Mouse (Mus musculus) liver, postnatal 0 days (tissue): ENCODE results near the gene Gja1. TPM values are rescaled to one million over a fixed set of nuclear protein-coding genes. Genes with fewer than 3 reads are reported as not detected.

Experiments used
- ATAC-seq: fragments of 200-750 bp; cut with Nextera tagmentation; 2 replicates; pipeline ENCODE4 v1.8.0; 2017; ENCODE audit warnings: mild to moderate bottlenecking, moderate library complexity
- DNase-seq: peaks from one replicate; pipeline ENCODE4 v3.0.0-alpha.2; 2016
- H3K27ac ChIP-seq: fragments of 300-500 bp; sonication (generic); 2 replicates; pipeline ENCODE4 v1.5.1; 2014; ENCODE audit warnings: antibody characterized with exemption, moderate library complexity, mild to moderate bottlenecking, low read depth
- H3K27me3 ChIP-seq: fragments of 300-500 bp; sonication (generic); 2 replicates; pipeline ENCODE4 v1.6.1; 2014; ENCODE audit warnings: low read length, control low read depth, mixed read lengths; ENCODE audit not compliant: insufficient read depth
- H3K36me3 ChIP-seq: fragments of 300-500 bp; sonication (generic); replicated peaks from 2 replicates; pipeline ENCODE4 v1.6.1; 2014; ENCODE audit warnings: mild to moderate bottlenecking, control low read depth, low read length, moderate library complexity, mixed read lengths; ENCODE audit not compliant: insufficient read depth
- H3K4me1 ChIP-seq: fragments of 300-500 bp; sonication (generic); 2 replicates; pipeline ENCODE4 v1.6.1; 2014; ENCODE audit warnings: antibody characterized with exemption, mild to moderate bottlenecking, control low read depth; ENCODE audit not compliant: insufficient read depth
- H3K4me2 ChIP-seq: fragments of 300-500 bp; sonication (generic); 2 replicates; pipeline ENCODE4 v1.6.1; 2014; ENCODE audit warnings: low read depth, mild to moderate bottlenecking, low read length, moderate library complexity, mixed read lengths
- H3K4me3 ChIP-seq: fragments of 300-500 bp; sonication (generic); 2 replicates; pipeline ENCODE4 v1.5.1; 2014; ENCODE audit warnings: low read depth, low read length
- H3K9ac ChIP-seq: fragments of 300-500 bp; sonication (generic); replicated peaks from 2 replicates; pipeline ENCODE4 v1.6.1; 2014; ENCODE audit warnings: mild to moderate bottlenecking, moderate library complexity
- H3K9me3 ChIP-seq: fragments of 300-500 bp; sonication (generic); 2 replicates; pipeline ENCODE4 v1.6.1; 2016; ENCODE audit warnings: mild to moderate bottlenecking, control low read depth, low read length, mixed read lengths
- CTCF ChIP-seq: sonication (generic); IDR thresholded peaks from 2 replicates; pipeline ENCODE4 v1.5.1; 2016; ENCODE audit warnings: antibody characterized with exemption, low read depth
- EP300 ChIP-seq: IDR thresholded peaks from 2 replicates; pipeline ENCODE4 v1.6.1; 2016; ENCODE audit warnings: antibody characterized with exemption, low read depth, mild to moderate bottlenecking
- WGBS: fragments of 180-500 bp; shearing (Covaris S2); extraction: QIAGEN DNeasy Blood & Tissue Kit; methylation state at CpG from one replicate; pipeline ENCODE4 v1.1.7; 2014; ENCODE audit not compliant: insufficient replicate concordance; 5-methylcytosine and 5-hydroxymethylcytosine counted together
- polyA plus RNA-seq: library from polyadenylated mRNA; unstranded; fragments of >200 nt; fragmentation: Nextera tagmentation; extraction: Ambion mirVana; gene quantifications from 2 replicates; pipeline ENCODE4 v1.2.1, GENCODE M21; 2015

Gja1 gene
- polyA plus RNA-seq, 1 experiment from 2014 or later = 4.6 TPM

- ATAC-seq = no peak
- peaks cover 4% of the 10 kb centered on the region for H3K4me1 ChIP-seq
- TF ChIP-seq CTCF (no peak), EP300 (no peak)
- H3K9me3 ChIP-seq = no peaks in the 10 kb centered on the region
- H3K27me3 ChIP-seq = peaks cover 21% of the 10 kb centered on the region
- WGBS = 56% methylated on average over 9 of the region's 9 CpGs
- DNase-seq = no peak
- no peaks in the 10 kb centered on the region for H3K36me3 ChIP-seq
- H3K9ac ChIP-seq = no peak overlapping the region
- no peak overlapping the region for H3K27ac ChIP-seq
- H3K4me2 ChIP-seq = no peak overlapping the region
- H3K4me3 ChIP-seq = no peak overlapping the region
These were observed 1.1 kb upstream of the Gja1 start for GRCm38 (mm10) chr10:56375906-56376468.

- H3K9ac ChIP-seq = peak overlapping the region; percentile 61
- under 1% methylated on average over 25 of the region's 25 CpGs for WGBS
These were observed 977 bp downstream of the Gja1 start for GRCm38 (mm10) chr10:56377966-56378647.

GRCm38 (mm10) chr10:56378648-56379254 lies 1.6 kb downstream of the Gja1 start:
- ATAC-seq (peak; percentile 49; the same call in 1 of the 2 replicates), DNase-seq (peak; percentile 29)
- no peaks in the 10 kb centered on the region for H3K36me3 ChIP-seq
- H3K27ac ChIP-seq = 0 out of 2 replicates have a peak overlapping the region, but pooled peaks have one; percentile 29
- peaks cover 21% of the 10 kb centered on the region for H3K27me3 ChIP-seq
- TF ChIP-seq CTCF = no peak
- TF ChIP-seq EP300 = no peak
- WGBS = under 1% methylated on average over 31 of the region's 35 CpGs
- H3K4me1 ChIP-seq = peaks cover 4% of the 10 kb centered on the region
- peak overlapping the region; percentile 77 for H3K4me2 ChIP-seq
- peak overlapping the region; percentile 53 for H3K4me3 ChIP-seq
- H3K9ac ChIP-seq = peak overlapping the region; percentile 61
- H3K9me3 ChIP-seq = no peaks in the 10 kb centered on the region

More at GRCm38 (mm10) chr10:56377966-56378647, 977 bp downstream of the Gja1 start:
- Histone ChIP-seq H3K4me3 (peak overlapping the region; percentile 53), H3K4me1 (peaks cover 4% of the 10 kb centered on the region), H3K27me3 (peaks cover 21% of the 10 kb centered on the region), H3K27ac (0 out of 2 replicates have a peak overlapping the region, but pooled peaks have one; percentile 29), H3K9me3 (no peaks in the 10 kb centered on the region), H3K36me3 (no peaks in the 10 kb centered on the region), H3K4me2 (peak overlapping the region; percentile 77)
- TF ChIP-seq EP300 (no peak), CTCF (no peak)
- ATAC-seq (peak; percentile 12; the same call in 1 of the 2 replicates), DNase-seq (no peak)

GRCm38 (mm10) chr10:56379720-56380119 lies 2.6 kb downstream of the Gja1 start:
- no peaks in the 10 kb centered on the region for H3K36me3 ChIP-seq
- H3K27ac ChIP-seq = no peak overlapping the region
- H3K4me3 ChIP-seq = 0 out of 2 replicates have a peak overlapping the region, but pooled peaks have one; percentile 53
- no peak for DNase-seq
- H3K27me3 ChIP-seq = peaks cover 21% of the 10 kb centered on the region
- ATAC-seq = no peak
- no peak overlapping the region for H3K9ac ChIP-seq
- 21% methylated on average over 7 of the region's 7 CpGs for WGBS
- H3K9me3 ChIP-seq = no peaks in the 10 kb centered on the region
- TF ChIP-seq EP300 (no peak), CTCF (no peak)
- peak overlapping the region; percentile 77 for H3K4me2 ChIP-seq
- peaks cover 4% of the 10 kb centered on the region for H3K4me1 ChIP-seq

GRCm38 (mm10) chr10:56385195-56386109 lies 8.3 kb downstream of the Gja1 start:
- H3K4me3 ChIP-seq = no peak overlapping the region
- H3K4me1 ChIP-seq = no peaks in the 10 kb centered on the region
- no peak overlapping the region for H3K4me2 ChIP-seq
- no peaks in the 10 kb centered on the region for H3K9me3 ChIP-seq
- no peak for ATAC-seq
- H3K27me3 ChIP-seq = no peaks in the 10 kb centered on the region
- TF ChIP-seq EP300 (no peak), CTCF (no peak)
- DNase-seq = no peak
- no peaks in the 10 kb centered on the region for H3K36me3 ChIP-seq
- H3K9ac ChIP-seq = no peak overlapping the region
- WGBS = 76% methylated on average over 13 of the region's 13 CpGs
- H3K27ac ChIP-seq = no peak overlapping the region
